Mouse (Mus musculus): ENCODE measurements around the gene Vkorc1. TPM values are rescaled to one million over a fixed set of nuclear protein-coding genes. Genes with fewer than 3 reads are reported as not detected.
"Not testable (repeated sequence)": the region's sequence is repeated elsewhere in the genome, so short reads cannot be mapped to it uniquely, and the experiment has no call there.

The Vkorc1 gene
- total RNA-seq, 2 experiments from 2014 or later, result 33.8 to 34.3 TPM

- peak in 1 of 2 experiments; percentile 26 for DNase-seq
- intact Hi-C loops (cut with DNase I), result no loop called here
Observed at GRCm38 (mm10) chr7:127919290-127919689, 23.9 kb upstream of the Vkorc1 start.

DNA sequence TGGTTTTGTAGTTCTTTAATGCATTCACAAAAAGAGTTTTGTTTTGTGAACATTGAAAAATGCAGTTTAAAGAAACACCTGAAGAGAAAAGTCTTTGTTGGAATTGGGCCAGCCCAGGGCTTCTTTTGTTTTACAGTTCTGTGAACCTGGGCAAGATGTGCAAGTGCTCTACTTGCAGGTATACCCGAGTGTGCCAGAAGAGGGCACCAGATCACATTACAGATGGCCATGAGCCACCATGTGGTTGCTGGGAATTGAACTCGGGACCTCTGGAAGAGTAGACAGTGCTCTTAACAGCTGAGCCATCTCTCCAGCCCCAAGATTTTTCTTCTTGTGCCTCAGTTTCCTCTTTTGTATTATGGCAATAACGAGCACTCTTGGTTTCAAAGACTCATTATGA lies 22.8 kb upstream of the Vkorc1 start:
- intact Hi-C loops (cut with DNase I), result no loop called here
- DNase-seq, result peak in 1 of 2 experiments; percentile 55

GRCm38 (mm10) chr7:127915293-127915692 lies 19.9 kb upstream of the Vkorc1 start:
- intact Hi-C loops (cut with DNase I), result no loop called here
- no peak for DNase-seq

DNA sequence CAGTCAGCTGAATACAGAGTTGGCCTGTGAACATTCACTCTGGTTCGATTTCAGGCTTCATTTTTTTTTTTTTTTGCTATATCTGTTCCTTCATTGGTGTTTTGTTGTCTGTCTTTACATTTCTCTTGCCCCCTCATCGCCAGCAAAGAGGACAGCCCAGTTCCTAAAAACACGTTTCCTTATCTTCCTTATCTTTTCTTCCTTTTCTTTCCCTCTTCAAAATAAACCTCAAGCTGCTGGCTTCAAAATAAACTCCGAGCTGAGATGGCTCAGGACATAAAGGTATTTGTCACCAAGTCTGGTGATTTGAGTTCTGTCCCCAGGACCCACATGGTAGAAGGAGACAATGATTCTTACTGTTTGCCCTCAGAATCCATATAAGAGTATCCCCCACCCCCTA lies 17.5 kb upstream of the Vkorc1 start:
- intact Hi-C loops (cut with DNase I), result no loop called here
- no peak for DNase-seq

DNA sequence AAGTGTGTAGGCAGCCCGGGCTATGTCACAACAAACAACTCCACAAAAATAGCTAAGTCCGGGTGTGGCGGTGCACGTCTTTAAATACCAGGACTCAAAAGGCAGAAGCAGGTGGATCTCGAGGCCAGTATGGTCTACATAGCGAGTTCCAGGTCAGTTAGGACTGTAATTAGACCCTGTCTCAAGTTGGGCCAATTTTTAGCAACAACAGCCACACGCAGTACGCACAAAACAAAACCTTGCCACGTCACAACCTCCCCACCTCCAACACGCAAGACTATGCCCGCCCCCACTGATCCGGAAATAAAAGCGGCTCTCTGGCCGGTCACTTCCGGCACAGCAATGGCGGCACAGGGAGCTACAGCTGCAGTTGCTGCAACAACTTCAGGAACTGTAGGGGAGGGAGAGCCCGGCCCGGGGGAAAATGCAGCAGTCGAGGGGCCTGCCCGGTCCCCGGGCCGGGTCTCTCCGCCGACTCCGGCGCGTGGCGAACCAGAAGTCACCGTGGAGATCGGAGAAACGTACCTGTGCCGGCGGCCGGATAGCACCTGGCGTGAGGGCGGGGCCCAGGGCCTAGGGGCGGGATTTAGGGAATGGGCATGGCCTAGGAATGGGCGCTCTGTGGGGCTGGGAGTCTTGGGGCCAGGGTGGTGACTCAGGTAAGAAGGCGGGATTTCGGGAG lies 16.9 kb upstream of the Vkorc1 start, which contains the start of gene Kat8:
TSS of gene Kat8 (plus strand) at position 327 of the 682 bp plus-strand sequence.
- DNase-seq, result peak; percentile 91 to 95
- intact Hi-C loops (cut with DNase I), result no loop called here

- DNase-seq, result no peak
- intact Hi-C loops (cut with DNase I), result no loop called here
Observed at GRCm38 (mm10) chr7:127908656-127909055, 13.2 kb upstream of the Vkorc1 start.

GRCm38 (mm10) chr7:127907939-127908338 lies 12.5 kb upstream of the Vkorc1 start:
- intact Hi-C loops (cut with DNase I), result no loop called here
- no peak for DNase-seq

GRCm38 (mm10) chr7:127903971-127904796 lies 8.8 kb upstream of the Vkorc1 start, which contains the start of gene Bckdk:
Bckdk (plus strand) TSS chr7:127904082.
- DNase-seq, result peak; percentile 83 to 89
- intact Hi-C loops (cut with DNase I), result no loop called here

GRCm38 (mm10) chr7:127901772-127902171 lies 6.4 kb upstream of the Vkorc1 start:
- no peak for DNase-seq
- intact Hi-C loops (cut with DNase I), result no loop called here

GRCm38 (mm10) chr7:127899997-127900396 lies 4.6 kb upstream of the Vkorc1 start:
- intact Hi-C loops (cut with DNase I), result no loop called here
- DNase-seq, result no peak

GRCm38 (mm10) chr7:127898179-127898956 lies 3.0 kb upstream of the Vkorc1 start:
- intact Hi-C loops (cut with DNase I), result no loop called here
- no peak for DNase-seq

DNA sequence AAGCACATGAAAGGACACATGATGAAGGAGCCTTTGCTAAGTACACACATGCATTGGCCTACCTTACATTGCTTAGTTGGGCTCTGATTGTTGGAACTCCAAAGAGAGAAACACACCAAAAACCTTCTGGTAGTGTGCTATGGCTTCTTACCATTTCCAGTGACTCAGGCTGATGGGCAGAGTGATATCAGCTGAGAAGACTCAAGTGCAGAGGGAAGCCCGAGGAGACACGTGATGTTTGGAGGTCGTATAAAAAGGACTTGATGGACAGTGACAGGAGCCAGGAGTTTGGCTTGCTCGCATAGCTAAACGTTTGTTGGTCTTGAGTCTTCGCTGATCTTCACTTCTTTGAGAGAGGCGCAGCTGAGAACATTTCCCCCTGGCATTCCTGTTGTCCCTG lies 2.1 kb upstream of the Vkorc1 start:
- no peak for DNase-seq
- intact Hi-C loops (cut with DNase I), result no loop called here

DNA sequence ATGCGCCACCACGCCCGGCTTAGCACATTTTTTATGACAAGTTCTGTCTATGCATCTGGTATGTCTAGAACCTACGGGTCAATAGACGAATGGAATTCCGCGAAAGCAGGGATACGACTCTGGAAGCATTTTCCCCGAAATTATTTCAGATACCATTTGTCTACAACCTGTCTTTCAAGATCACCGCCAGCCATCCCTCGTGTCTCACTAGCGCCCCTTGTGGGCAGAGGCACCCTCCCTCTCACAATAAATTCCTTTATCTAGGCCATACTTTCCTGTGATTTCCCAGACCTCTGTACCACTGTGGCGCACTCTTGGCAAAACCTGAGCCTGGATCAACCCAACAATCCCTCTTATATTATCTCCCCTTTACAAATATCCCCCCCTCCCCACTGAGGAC lies 967 bp upstream of the Vkorc1 start:
- intact Hi-C loops (cut with DNase I), result no loop called here
- DNase-seq, result peak; percentile 48 to 76

GRCm38 (mm10) chr7:127895891-127896290 lies 474 bp upstream of the Vkorc1 start:
- DNase-seq; intact Hi-C loops (cut with DNase I): not testable (repeated sequence)

- no peak for DNase-seq
- intact Hi-C loops (cut with DNase I), result no loop called here
Observed at GRCm38 (mm10) chr7:127894480-127894879, 937 bp downstream of the Vkorc1 start.

DNA sequence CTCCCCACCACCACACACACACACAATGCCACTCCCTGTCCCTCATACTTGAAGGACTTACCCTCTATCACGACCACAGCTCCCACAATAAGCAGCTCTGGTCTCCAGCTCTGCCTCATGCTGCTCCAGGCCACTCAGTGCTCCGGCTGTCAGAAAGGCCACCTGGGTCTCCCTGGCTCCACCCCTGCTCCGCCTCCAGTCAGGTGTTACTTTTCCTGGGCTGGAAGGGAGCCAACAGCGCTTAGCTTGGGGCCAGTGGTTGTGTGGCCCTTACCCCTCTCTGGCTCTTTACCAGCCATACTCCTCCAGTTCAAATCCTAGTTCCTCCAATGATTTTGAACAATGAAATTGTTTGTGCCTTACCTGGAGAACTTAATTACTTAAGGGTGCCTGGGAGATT lies 4.6 kb downstream of the Vkorc1 start, which contains the start of gene Prss53:
TSS of gene Prss53 (minus strand) at position 173 of the 400 bp plus-strand sequence.
- no peak for DNase-seq

DNA sequence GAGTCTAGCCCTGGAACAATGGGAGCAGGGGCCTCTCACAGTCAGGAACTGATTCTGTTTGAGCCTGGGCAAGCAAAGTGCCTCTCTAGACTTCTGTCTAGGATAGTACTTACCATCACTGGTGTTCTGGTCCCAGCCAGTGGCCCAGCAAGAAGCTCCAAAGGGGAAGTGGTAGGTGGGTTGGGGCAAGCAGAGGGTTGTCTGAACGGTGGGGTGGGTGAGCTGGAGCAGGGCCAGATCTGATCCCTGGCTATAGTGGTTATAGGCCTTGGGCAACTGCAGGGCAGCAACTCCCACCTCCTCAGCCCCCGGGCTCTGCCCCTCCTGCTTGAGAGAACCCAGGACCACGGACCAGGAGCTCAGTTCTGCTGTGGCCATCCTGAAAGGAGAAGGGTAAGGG lies 6.6 kb downstream of the Vkorc1 start:
- no peak for DNase-seq
- intact Hi-C loops (cut with DNase I), result no loop called here

More for the DNA sequence above, 4.6 kb downstream of the Vkorc1 start, which contains the start of gene Prss53:
- intact Hi-C loops (cut with DNase I), result no loop called here

DNA sequence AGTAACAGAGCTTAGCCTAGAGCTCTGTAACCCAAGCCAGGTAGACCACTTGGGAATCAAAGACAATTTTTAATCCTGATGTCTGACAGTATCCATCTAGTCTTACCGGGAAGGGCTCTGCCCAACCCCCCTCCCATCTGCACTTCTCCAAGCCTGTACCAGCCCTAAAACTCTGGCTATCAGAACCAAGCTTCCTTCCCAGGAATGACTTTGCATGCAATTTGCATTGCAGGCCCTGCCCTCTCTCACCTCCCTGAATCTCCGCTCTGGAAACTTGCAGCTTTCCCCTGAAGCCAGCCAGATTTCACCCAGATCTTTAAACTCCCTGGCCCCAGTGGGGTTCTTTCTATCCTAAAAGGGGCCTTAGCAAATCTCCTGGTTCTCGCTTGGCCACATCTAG lies 7.6 kb downstream of the Vkorc1 start:
- intact Hi-C loops (cut with DNase I), result no loop called here
- DNase-seq, result no peak

GRCm38 (mm10) chr7:127887191-127887590 lies 8.2 kb downstream of the Vkorc1 start:
- no peak for DNase-seq
- intact Hi-C loops (cut with DNase I), result no loop called here

- intact Hi-C loops (cut with DNase I), result no loop called here
- no peak for DNase-seq
Observed at GRCm38 (mm10) chr7:127886551-127886950, 8.9 kb downstream of the Vkorc1 start.

DNA sequence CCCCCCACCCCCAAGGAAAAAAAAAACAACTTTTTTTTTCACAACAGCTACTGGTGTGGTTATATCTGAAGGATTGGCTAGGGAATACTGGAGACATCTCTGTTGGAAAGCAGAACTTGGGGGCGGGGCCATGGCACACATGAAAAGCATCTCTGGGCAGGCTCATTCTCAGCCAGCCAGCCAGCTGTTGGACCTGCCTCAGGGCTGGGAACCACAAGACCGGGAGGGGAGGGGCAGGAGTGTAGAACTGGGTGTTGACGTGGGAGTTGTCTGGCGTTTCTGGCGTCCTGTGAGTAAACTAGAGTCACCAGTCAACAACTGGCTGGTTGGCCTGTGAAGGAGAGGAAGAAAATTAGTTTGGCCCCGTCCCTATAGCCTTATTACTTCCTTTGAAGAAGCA lies 9.5 kb downstream of the Vkorc1 start:
- DNase-seq, result peak; percentile 82
- intact Hi-C loops (cut with DNase I), result no loop called here

All from heart, postnatal 10 days (tissue).